Mouse (Mus musculus): ENCODE results near the gene Slc16a1.
"Not testable (repeated sequence)": the region's sequence is repeated elsewhere in the genome, so short reads cannot be mapped to it uniquely, and the experiment has no call there.

Slc16a1 gene

DNA sequence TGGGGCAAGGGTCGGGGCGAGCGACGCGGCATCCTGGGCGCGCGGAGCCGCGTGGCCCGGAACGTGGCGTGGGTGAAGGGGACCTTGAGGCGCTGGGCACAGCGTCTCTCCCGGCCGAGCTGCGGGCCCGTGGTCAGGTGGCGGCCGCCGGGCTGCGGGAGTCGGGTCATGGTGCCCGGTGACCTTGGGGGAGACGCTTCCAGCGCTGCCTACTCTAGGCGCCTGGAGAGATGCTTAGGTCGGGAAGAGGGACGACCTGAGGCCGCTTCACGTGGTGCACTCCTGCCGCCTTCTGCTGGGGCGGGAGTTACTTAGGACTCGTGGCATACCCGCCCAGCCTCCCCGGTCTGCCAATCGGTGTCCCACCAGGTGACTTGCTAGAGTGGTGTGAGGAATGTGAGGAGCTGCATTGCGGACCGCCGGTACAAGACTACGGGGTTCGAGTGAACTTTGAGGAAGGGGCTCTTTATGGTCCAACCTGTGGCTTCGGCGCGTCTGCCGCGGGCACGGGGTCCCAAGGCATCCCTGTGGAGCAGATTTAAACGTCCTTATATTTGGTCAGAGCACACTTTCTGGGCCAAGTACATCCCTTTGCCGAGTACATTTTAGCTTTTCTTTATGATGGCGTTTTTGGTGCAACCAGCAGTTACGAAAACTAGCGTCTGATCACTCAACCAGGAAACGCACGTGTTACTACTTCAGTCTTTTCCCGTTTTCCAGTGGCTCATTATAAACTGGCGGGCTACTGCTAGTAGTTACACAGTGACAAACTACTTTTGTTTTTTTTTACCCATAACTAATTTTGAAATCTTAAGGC lies 672 bp downstream of the Slc16a1 start:
- DNase-seq (ENCODE audit: extremely low read depth, low read depth, low spot score), result no peak

DNA sequence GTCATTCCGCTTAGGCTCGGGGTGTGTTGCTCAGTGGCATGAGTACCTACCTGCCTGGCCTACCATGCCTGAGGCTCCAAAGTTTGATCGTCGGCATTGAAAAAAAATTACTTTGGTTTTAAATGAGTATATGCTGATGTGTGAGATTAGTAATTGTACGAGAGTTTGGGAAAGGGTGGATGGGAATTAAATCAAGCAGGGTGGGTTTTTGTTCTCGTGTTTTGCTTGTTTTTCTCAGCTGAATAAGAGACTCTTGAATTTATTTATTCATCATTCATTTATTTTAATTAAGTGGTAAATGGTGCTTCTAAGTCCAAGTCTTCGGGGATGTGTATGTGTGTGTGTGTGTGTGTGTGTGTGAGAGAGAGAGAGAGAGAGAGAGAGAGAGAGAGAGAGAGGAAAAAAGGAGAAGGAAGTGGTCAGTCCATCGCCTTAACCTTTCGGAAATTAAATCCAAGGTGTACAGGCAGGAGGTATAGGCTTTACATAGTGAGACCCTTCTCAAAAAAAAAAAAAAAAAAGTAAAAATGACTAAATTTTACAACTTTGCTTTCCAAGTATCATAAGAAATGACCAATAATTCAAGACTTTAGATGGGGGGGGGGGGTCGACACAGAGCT lies 1.4 kb downstream of the Slc16a1 start:
- DNase-seq (ENCODE audit: extremely low read depth, low read depth, low spot score), result no peak

DNA sequence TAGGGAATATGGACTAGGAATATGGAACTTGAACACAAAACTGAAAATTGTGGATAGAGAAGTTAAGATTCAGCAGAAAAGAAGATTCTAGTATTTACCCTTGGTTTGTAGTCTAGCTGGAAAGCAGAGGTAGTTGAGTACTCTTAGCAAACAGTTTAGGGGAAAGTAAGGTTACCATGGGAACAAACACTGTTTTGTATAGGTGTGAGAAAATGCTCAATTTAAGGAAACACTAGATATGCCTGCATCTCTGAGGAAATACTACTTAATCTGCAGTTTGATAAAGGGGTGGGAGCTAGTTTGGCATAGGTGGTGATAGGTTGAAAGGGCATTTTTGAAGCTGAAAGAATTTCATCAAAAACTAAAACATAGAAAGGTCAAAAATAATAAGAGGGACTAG lies 2.4 kb downstream of the Slc16a1 start:
- DNase-seq (ENCODE audit: extremely low read depth, low read depth, low spot score), result no peak

DNA sequence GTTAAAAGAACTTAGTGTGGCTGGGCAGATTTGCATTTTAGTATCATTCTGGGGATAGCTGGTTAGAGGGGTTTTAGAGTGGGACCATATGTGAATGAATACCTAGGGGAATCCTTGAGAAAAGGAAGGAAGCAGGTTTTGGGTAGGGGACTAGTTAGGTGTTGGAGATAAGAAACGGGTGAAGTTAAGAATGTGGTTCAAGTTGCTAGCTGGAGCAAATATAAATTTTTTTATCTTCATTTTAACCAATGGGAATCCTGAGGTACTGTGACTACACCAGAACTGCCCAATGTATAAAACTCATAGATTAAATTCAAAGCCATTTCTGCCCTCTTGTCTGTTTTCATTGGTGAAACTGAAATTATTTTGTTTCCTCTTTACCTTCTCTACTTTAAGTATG lies 2.8 kb downstream of the Slc16a1 start:
- DNase-seq (ENCODE audit: extremely low read depth, low read depth, low spot score), result no peak

DNA sequence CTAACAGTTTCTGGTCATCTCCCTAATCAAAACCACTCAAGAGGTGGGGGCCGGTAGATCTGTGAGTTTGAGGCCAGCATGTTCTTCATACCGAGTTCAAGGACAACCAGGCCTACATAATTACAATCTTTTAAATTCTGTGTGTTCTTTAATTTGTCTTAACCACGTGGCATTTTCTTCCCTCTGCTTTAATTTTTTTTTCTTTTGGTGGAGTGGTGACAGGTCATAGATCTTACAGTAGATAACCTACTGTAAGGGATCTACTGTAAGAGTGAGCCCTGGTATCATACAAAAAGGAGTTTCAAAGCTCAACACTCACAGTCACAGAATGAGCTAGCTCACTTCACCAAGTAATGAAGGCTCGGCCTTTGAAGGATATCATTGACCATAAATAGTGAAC lies 4.6 kb downstream of the Slc16a1 start:
- DNase-seq (ENCODE audit: extremely low read depth, low read depth, low spot score), result no peak

DNA sequence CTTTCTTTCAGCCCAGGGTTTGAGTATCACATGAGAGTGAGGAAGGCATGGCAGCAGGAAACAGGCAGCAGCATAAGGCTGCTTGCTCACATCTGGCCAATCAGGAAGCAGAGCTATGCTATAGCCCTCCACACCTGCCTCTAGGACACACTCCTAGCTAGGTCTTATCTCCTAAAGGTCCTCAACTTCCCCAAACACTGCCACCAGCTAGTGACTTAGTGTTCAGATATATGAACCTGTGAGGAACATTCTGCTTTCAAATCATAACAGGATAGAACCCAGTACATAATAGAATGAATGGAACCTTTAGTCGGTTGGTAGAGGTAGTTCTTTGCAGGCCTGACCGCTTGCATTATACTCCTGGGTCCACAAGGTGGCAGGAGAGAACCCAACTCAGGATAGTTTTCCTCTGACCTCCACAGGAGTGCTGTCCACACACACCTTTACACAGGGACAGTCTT lies 5.4 kb downstream of the Slc16a1 start:
- no peak for DNase-seq (ENCODE audit: extremely low read depth, low read depth, low spot score)

DNA sequence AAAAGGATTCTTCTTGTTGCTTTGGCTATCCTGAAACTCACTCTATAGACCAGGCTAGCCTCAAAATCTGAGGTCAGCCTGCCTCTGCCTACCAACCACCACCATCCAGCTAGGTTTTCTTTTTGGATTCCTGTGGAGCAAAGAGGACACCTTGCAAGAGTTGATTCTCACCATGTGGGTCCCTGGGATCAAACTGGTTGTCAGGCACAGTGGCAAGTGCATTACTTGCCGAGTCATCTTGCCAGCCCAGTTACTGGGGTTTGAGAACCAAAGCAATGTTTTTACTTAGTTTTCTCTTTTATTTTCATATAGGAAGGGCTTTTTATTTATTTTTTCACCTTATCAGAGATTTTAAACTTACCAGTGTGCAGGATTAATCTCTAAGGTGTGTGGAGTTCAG lies 5.9 kb downstream of the Slc16a1 start:
- no peak for DNase-seq (ENCODE audit: extremely low read depth, low read depth, low spot score)

DNA sequence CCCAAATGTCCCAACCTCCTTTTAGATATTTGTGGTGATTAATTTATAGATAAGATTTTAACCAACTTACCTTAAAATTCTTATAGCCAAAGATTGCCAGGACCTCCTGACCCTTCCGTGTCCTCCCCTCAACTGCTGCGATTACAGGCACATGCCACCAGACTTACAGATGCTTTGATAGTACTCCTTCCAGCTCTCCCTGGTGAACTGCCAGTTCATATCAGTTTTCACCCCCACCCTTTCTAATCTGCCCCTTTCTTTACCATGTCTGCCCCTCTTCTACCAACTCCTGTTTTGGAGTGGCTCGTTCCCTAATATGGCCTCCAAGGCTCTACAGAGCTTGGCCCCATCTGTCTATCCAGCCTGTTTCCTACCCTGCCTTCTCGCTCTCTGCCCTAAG lies 15.8 kb downstream of the Slc16a1 start:
- DNase-seq (ENCODE audit: extremely low read depth, low read depth, low spot score), result no peak

DNA sequence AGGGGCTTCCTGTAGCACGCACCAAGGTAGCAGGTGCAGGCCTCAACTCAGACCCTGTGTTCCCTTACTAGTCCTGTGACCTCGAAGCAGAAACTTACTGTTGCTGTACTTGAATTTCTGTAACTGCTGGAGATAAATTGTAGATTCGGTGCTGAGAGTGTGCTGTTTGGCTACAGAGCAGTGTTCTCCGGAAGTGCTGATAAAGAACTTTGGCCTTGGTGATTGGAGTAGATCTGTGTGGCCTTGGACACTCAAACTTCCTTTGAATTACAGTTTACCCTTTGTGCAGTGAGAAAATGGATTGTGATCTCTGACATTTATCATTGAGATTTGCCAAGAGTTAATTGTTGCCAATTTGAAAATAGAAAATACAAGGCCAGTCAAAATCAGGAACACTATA lies 16.5 kb downstream of the Slc16a1 start:
- DNase-seq (ENCODE audit: extremely low read depth, low read depth, low spot score), result no peak

DNA sequence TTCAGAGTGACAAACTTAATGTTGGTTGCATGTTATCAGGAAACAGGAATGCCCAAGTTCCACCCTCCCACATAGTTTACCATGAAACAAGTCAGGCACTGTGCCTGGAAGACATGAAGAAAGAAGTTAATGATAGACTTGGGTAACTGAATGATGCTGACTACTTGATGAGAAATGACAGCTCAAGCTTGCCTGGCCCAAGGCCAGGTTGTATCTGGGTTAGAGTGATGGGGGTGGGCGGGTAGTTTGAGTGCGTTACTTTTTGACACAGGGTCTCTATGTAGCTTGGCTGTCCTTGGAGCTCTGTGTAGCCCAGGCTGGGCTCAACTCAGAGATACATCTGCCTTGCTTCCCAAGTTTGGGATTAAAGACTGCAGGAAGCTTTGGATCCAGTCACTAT lies 20.2 kb downstream of the Slc16a1 start:
- DNase-seq (ENCODE audit: extremely low read depth, low read depth, low spot score), result no peak

DNA sequence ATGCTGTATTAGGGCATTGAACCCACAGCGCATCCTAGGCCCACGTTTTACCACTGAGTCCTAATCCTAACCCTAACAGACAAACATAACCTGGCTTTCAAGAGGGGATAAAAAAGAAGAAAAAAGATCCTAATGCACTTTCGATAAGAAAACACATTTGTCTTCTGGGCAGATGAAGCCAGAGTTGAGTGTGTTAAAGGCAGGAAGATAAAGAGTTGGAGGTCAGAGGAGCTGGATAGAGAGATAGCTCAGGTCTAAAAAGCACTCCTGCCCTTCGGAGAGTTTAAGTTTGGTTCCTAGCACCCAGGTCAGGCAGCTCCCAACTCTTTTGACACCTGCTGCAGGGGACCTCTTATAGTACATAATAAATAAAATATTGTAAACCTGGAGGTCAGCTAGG lies 21.3 kb downstream of the Slc16a1 start:
- no peak for DNase-seq (ENCODE audit: extremely low read depth, low read depth, low spot score)

DNA sequence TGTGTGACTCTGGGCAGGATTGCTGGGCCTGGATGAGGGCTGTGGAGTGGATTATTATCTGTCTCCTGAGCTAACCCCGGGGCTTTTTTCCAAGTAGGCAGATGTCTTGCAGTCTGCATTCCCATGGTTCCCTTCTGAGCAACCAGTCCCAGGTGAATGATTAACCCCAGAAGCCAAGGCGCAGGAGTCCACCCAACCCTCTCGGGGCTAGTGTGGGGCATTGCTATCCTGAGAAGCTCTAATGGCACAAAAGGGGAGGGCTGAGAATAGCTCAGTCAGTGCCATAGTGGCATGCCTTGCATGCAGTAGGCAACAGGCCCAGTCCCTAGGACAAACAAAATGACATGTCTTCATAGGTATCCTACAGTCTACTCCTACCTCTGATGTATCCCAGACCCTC lies 22.1 kb downstream of the Slc16a1 start:
- DNase-seq (ENCODE audit: extremely low read depth, low read depth, low spot score), result no peak

DNA sequence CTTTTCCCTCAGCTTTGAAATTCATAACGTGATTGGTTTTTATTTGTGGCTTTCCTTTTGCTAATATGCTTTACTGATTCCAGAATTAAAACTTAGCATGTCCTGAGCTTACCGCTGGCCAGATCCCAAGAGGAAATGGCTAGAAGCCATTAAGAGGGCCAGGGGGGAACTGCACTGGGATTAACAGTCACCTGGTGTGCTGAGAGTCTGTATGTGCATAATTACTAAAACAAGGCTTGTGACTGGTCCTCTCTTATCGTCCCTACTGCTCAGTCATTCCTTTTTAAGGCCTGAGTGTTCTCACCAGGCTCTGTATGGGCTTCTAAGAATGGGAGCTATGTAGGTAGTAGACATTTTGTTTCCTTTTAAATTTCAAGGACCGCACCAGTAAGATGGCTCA lies 23.5 kb downstream of the Slc16a1 start:
- no peak for DNase-seq (ENCODE audit: extremely low read depth, low read depth, low spot score)

DNA sequence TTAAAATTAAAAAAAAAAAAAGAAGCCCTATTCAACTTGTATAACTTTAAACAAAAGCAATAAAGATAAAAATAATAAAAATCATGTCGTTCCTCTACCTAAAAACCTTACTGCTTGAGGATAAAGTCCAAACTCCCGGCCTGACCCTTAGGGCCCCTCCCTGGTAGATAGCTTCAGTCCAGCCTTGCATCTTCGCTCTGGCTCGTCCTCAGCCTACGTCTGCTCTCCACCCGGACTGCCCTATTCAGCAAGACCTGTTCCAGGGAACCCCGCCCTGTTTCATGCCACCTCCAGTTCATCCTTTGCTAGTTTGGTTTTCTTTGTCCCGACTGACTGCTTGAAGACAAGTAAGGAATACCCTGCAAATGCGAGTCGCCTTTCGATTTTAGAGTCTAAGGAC lies 24.5 kb downstream of the Slc16a1 start:
- no peak for DNase-seq (ENCODE audit: extremely low read depth, low read depth, low spot score)

DNA sequence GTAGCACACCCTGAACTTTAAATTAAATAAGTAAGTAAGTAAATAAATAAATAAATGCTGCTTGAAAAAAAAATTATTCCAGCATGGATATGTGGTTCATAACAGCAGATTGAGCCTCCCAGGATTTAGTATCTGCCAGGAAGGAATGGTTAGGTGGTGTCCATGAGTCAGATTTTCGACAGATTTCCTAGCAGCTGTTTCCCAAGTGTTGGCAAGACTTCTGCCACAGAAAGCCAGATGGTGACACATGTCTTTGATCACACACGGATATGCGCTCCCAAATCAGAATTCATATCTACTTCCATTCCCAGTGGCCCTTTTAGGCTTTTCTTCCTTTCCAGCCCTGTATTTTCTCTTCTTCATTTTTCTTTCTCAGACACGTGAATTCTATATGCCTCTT lies 28.5 kb downstream of the Slc16a1 start:
- DNase-seq (ENCODE audit: extremely low read depth, low read depth, low spot score), result peak; percentile 69

DNA sequence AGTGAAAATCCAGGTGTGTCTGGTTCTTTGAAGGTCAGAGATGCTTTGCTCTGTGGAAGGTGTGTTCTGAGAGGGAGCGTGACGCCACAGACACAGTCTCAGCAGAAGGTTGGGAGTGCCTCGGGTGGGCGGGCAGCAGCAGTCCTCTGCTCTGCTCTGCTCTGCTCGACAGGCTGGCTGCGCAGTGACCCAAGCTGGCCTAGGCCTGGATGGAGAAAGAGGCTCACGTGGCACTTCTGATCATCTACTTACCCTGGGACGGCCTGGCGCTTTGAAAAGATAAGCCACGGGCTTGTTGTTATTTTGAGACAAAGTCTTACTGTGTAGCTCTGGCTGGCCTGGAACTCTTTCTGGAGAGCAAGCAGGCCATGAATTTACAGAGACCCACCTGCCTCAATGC lies 29.0 kb downstream of the Slc16a1 start:
- DNase-seq (ENCODE audit: extremely low read depth, low read depth, low spot score), result no peak

DNA sequence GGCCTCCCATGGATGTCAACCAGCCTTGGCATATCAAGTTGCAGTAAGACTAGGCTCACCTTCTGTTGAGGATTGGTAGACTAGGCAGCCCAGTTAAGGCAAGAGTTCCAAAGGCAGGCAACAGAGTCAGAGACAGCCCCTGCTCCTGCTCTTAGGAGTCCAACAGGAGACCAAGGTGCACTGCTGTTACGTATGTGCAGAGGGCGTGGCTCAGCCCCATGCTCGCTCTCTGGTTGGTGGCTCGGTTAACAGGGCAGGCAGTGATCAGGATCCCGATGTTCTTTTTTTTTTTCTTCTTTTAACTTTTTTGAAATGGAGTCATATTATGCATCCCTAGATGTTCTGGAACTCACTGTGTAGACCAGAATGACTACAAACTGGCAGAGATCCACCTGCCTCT lies 30.5 kb downstream of the Slc16a1 start:
- no peak for DNase-seq (ENCODE audit: extremely low read depth, low read depth, low spot score)

DNA sequence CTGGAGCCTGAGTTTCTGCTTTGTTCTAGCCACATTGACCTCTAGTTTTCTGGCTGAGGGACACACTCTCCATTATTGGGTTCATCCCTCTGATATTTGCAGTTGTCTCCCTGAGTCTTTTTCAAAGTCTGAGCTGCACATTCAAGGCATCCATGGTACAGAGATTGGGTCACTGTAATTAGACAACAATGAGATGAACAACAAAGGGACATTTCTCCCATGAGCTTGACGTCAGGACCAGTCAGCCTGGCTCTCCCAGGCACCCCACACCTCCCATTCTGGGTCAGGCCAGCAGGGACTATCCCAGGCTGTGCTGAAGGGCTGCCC lies 31.4 kb downstream of the Slc16a1 start:
- DNase-seq (ENCODE audit: extremely low read depth, low read depth, low spot score), result no peak

DNA sequence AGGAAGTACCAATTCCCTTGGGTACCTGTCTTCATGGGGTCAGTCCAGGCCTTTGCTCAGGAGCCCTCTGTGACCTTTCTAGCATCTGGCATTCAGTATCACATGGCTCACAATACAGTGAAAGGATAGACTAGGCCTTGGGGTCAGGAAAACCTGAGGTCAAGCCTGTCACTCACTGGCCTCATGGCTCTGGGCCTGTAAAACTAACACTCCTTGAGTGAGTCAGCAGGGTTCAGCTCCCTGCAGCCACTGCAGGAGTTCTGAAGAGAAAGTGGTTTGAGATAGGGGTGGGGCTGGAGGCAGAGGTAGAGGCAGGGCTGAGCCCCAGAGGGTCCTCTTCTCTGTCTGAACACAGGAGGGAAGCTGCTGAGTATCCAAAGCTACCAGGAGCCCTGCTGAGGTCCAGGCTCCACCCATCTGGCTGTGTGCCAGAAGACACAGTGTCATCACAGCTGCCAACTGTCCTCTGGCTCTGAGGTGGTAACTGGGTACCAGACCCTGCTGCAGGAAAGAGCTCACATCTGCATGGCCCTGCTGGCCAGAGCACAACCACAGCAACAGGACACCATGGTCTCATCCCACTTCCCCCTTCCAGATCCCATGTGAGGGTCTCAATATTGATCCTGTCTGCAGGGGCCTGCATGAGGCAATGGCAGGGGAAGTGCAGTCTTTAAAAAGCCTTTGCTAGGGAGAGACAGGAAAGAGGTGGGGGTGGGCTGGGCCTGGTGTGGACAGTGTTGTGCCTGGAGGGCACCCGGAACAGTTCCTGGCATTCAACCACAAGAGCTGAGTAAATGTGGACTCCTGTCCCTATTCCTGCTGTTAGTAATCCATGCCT lies 31.9 kb downstream of the Slc16a1 start:
- DNase-seq (ENCODE audit: extremely low read depth, low read depth, low spot score), result not testable (repeated sequence)

DNA sequence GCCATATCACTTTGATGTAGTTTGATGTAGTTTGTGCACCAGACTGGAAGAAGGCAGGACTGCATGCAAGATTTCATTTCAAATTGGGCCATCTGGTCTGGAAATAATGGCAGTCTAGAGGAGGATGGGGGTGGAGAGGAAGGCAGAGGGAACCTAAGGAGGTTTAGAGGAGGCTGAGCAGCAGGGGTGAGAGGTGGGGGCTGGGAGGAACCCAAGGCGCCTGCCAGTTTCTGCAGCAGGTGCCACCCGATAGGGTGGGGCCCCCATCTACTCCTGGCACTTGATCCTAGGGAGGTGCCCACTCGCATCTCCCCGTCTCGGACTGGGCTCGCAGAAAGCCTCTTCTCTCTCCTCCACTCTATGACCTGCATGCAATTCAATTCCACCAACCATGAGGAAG lies 33.1 kb downstream of the Slc16a1 start:
- no peak for DNase-seq (ENCODE audit: extremely low read depth, low read depth, low spot score)

DNA sequence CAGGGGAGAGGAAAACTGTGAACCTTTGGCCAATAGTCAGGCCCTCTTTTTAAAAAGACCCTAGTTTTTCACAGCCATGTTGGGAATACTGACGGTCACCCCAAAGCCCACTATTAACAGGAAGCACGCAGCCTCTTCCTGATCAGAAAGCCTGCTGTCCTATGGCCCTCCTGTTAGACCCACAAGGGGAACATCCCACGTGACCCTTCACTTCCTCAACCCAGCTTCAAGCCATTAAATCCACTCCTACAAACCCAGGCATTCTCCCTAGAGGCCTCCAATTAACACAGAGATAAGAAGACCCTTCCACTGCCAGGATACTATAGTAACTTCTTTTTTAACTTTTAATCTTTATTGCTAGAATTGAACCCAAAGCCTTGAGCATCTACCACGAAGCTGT lies 33.6 kb downstream of the Slc16a1 start:
- DNase-seq (ENCODE audit: extremely low read depth, low read depth, low spot score), result no peak
